Comparison of ENCODE assay signal across 23 mouse cellular contexts in the genomic region with DNA sequence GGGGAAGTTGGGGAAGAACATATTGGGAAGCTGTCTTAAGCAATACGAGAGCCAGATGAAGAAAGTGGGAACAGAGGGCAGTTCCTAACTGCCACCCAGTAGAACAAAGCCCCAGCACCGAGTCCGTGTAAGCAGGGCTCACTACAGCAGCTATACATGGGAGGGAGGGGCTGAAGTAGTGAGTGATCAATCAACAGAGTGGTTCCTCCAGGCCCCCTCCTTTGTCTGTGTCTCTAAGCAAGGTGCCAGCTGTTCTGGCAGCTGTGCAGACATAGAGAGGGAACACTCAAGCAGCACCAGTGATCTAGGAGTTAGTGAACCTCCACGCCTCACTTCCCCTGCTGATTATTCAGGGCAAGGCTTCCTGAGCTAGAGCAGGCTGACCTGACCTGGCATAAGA. TPM values are rescaled to one million over a fixed set of nuclear protein-coding genes. Genes with fewer than 3 reads are reported as not detected.
DNase-seq lines count a peak whose midpoint lies in the region; ATAC-seq and TF ChIP-seq lines count a peak whose summit lies in the region.
"Had no signal": no experiment of that assay in that cellular context is flagged by ENCODE, and none has a peak within 500 bp of the region (broad histone marks: within the 10 kb centered on the region; RNA-seq: fewer than 3 reads in every experiment).

No protein-coding gene starts in this region.

- 46% methylated on average over 4 of the region's 4 CpGs for WGBS in hindbrain, embryonic 14.5 days
- 62% methylated on average over 4 of the region's 4 CpGs for WGBS in hindbrain, postnatal 0 days

- TF ChIP-seq CTCF in hindbrain, postnatal 0 days (IDR thresholded peaks at IDR 0.05; ENCODE audit: low read depth) = no peak

- ATAC-seq in hindbrain, embryonic 14.5 days (ENCODE audit: low FRiP score) = peak; percentile 40; the same call in 1 of the 2 replicates
- ATAC-seq in hindbrain, postnatal 0 days = no peak
- ATAC-seq in granulocyte monocyte progenitor cell, adult 5-6 weeks (replicated peaks; ENCODE audit: poor library complexity, severe bottlenecking) = peak; percentile 27; the same call in 1 of the 2 replicates
- ATAC-seq: forebrain, embryonic 14.5 days; intestine, embryonic 15.5 days had no signal

- no peak for DNase-seq in hindbrain, embryonic 14.5 days (ENCODE audit: low spot score)
- no peak for DNase-seq in hindbrain, postnatal 0 days (ENCODE audit: low spot score)
- peak; percentile 48 for DNase-seq in A20 (ENCODE audit: low read depth, low spot score)
- DNase-seq in R1 (ENCODE audit: low read depth, low spot score) = peak; percentile 11
- DNase-seq in embryo, embryonic 9.5 days (ENCODE audit: extremely low spot score) = no peak
- DNase-seq: adrenal gland, adult 8-10 months; adrenal gland, postnatal 25 days; cerebellum, adult 18-20 months; cerebellum, adult 9-10 months; cerebellum, postnatal 14 days; gastrocnemius, postnatal 10 days; gastrocnemius, postnatal 36 days; heart, adult 18-20 months; heart, postnatal 14 days; heart, postnatal 4 days; kidney, adult 11 months had no signal

- H3K4me1 ChIP-seq in hindbrain, embryonic 14.5 days (replicated peaks; ENCODE audit: control insufficient read depth, insufficient read depth, low read length) = no peaks in the 10 kb centered on the region
- no peaks in the 10 kb centered on the region for H3K4me1 ChIP-seq in hindbrain, postnatal 0 days (ENCODE audit: insufficient read depth, low read length)
- H3K4me1 ChIP-seq: embryonic facial prominence, embryonic 12.5 days; embryonic facial prominence, embryonic 15.5 days; hindbrain, embryonic 15.5 days; intestine, embryonic 15.5 days had no signal

- H3K27me3 ChIP-seq in hindbrain, embryonic 14.5 days (ENCODE audit: control insufficient read depth, insufficient read depth, low read length) = no peaks in the 10 kb centered on the region
- no peaks in the 10 kb centered on the region for H3K27me3 ChIP-seq in hindbrain, postnatal 0 days (ENCODE audit: insufficient read depth, low read length)
- H3K27me3 ChIP-seq: embryonic facial prominence, embryonic 12.5 days; embryonic facial prominence, embryonic 15.5 days; heart, embryonic 13.5 days; hindbrain, embryonic 15.5 days; intestine, embryonic 15.5 days had no signal

- no peak overlapping the region for H3K9ac ChIP-seq in hindbrain, embryonic 14.5 days
- H3K9ac ChIP-seq in hindbrain, postnatal 0 days (replicated peaks; ENCODE audit: low read length) = no peak overlapping the region
- H3K9ac ChIP-seq: embryonic facial prominence, embryonic 12.5 days; embryonic facial prominence, embryonic 15.5 days; heart, embryonic 13.5 days; hindbrain, embryonic 15.5 days; intestine, embryonic 15.5 days had no signal

- H3K36me3 ChIP-seq in hindbrain, embryonic 14.5 days (replicated peaks; ENCODE audit: control insufficient read depth, insufficient read depth) = 0 out of 2 replicates have a peak, but pooled peaks cover 8% of the 10 kb centered on the region
- H3K36me3 ChIP-seq in hindbrain, postnatal 0 days (ENCODE audit: insufficient read depth, low read length) = no peaks in the 10 kb centered on the region
- H3K36me3 ChIP-seq: embryonic facial prominence, embryonic 12.5 days; embryonic facial prominence, embryonic 15.5 days; hindbrain, embryonic 15.5 days; intestine, embryonic 15.5 days had no signal

- no peak overlapping the region for H3K4me2 ChIP-seq in hindbrain, embryonic 14.5 days (replicated peaks)
- H3K4me2 ChIP-seq in hindbrain, postnatal 0 days (ENCODE audit: low read depth, low read length) = no peak overlapping the region
- H3K4me2 ChIP-seq: embryonic facial prominence, embryonic 12.5 days; embryonic facial prominence, embryonic 15.5 days; heart, embryonic 13.5 days; hindbrain, embryonic 15.5 days; intestine, embryonic 15.5 days had no signal

- no peaks in the 10 kb centered on the region for H3K9me3 ChIP-seq in hindbrain, embryonic 14.5 days (ENCODE audit: control insufficient read depth, low read length)
- H3K9me3 ChIP-seq in hindbrain, postnatal 0 days (ENCODE audit: low read length) = no peaks in the 10 kb centered on the region
- H3K9me3 ChIP-seq: embryonic facial prominence, embryonic 12.5 days; embryonic facial prominence, embryonic 15.5 days; heart, embryonic 13.5 days; hindbrain, embryonic 15.5 days; intestine, embryonic 15.5 days had no signal

- H3K4me3 ChIP-seq in hindbrain, embryonic 14.5 days (replicated peaks; ENCODE audit: low read length) = no peak overlapping the region
- no peak overlapping the region for H3K4me3 ChIP-seq in hindbrain, postnatal 0 days (ENCODE audit: low read length)
- H3K4me3 ChIP-seq: embryonic facial prominence, embryonic 12.5 days; embryonic facial prominence, embryonic 15.5 days; heart, embryonic 13.5 days; hindbrain, embryonic 15.5 days; intestine, embryonic 15.5 days had no signal

- H3K27ac ChIP-seq in hindbrain, embryonic 14.5 days = no peak overlapping the region
- H3K27ac ChIP-seq in hindbrain, postnatal 0 days = no peak overlapping the region
- H3K27ac ChIP-seq: embryonic facial prominence, embryonic 12.5 days; embryonic facial prominence, embryonic 15.5 days; heart, embryonic 13.5 days; hindbrain, embryonic 15.5 days; intestine, embryonic 15.5 days had no signal

RNA-seq across cellular contexts. Expression of a gene that starts 27.0 kb away (rescaled TPM):
- polyA plus RNA-seq in hindbrain, embryonic 14.5 days (2014; fragmentation: Nextera tagmentation; extraction: Ambion mirVana) = 21.4 and 24.6 TPM in 2 replicates
- total RNA-seq in hindbrain, postnatal 0 days (2014; rRNA removed) = 12.8 and 15.0 TPM in 2 replicates
- 15.3 and 15.4 TPM in 2 replicates for polyA plus RNA-seq in hindbrain, postnatal 0 days (2015; fragmentation: Nextera tagmentation; extraction: Ambion mirVana)
- 17.9 and 19.6 TPM in 2 replicates for total RNA-seq in granulocyte monocyte progenitor cell, adult 5-6 weeks (2014; fragmentation: Nextera tagmentation)
- total RNA-seq in granulocyte monocyte progenitor cell, adult 5-6 weeks (2017) = 12.9 and 14.1 TPM in 2 replicates

RNA-seq across cellular contexts. Expression of a gene that starts 55.8 kb away (rescaled TPM):
- polyA plus RNA-seq in hindbrain, embryonic 14.5 days (2014; fragmentation: Nextera tagmentation; extraction: Ambion mirVana) = 24.6 and 25.3 TPM in 2 replicates
- 20.5 and 26.8 TPM in 2 replicates for total RNA-seq in hindbrain, postnatal 0 days (2014; rRNA removed)
- polyA plus RNA-seq in hindbrain, postnatal 0 days (2015; fragmentation: Nextera tagmentation; extraction: Ambion mirVana) = 20.5 and 21.5 TPM in 2 replicates
- 26.3 and 26.8 TPM in 2 replicates for total RNA-seq in granulocyte monocyte progenitor cell, adult 5-6 weeks (2014; fragmentation: Nextera tagmentation)
- total RNA-seq in granulocyte monocyte progenitor cell, adult 5-6 weeks (2017) = 70.1 and 71.1 TPM in 2 replicates

RNA-seq across cellular contexts. Expression of a gene that starts 56.0 kb away (rescaled TPM):
- polyA plus RNA-seq in hindbrain, embryonic 14.5 days (2014; fragmentation: Nextera tagmentation; extraction: Ambion mirVana) = 132 and 134 TPM in 2 replicates
- total RNA-seq in hindbrain, postnatal 0 days (2014; rRNA removed) = 28.5 and 31.2 TPM in 2 replicates
- 134 and 140 TPM in 2 replicates for polyA plus RNA-seq in hindbrain, postnatal 0 days (2015; fragmentation: Nextera tagmentation; extraction: Ambion mirVana)
- total RNA-seq in granulocyte monocyte progenitor cell, adult 5-6 weeks (2014; fragmentation: Nextera tagmentation) = 108 and 126 TPM in 2 replicates
- total RNA-seq in granulocyte monocyte progenitor cell, adult 5-6 weeks (2017) = 12.7 and 28.0 TPM in 2 replicates

Comparison
In these comparisons a context has a peak if more than half of its experiments do, and no peak if none do; other contexts are left out.
1. DNase-seq: peak in A20 (single experiment) and R1 (single experiment); none in hindbrain, embryonic 14.5 days (single experiment), hindbrain, postnatal 0 days (single experiment) and embryo, embryonic 9.5 days (single experiment).